Mouse (Mus musculus) thymus, adult 2 months (tissue): Measurements from ENCODE around the gene Hus1. TPM values are rescaled to one million over a fixed set of nuclear protein-coding genes. Genes with fewer than 3 reads are reported as not detected.

Source experiments
- DNase-seq: peaks from one replicate; pipeline ENCODE4 v3.0.0; 2021
- H3K27ac ChIP-seq: fragments of 200-500 bp; 2 replicates; pipeline ENCODE4 v1.5.1; 2012; ENCODE audit warnings: low read length, control low read depth; ENCODE audit not compliant: control insufficient read depth, insufficient read depth
- H3K27me3 ChIP-seq: fragments of 200-500 bp; 2 replicates; pipeline ENCODE4 v1.6.1; 2012; ENCODE audit warnings: mild to moderate bottlenecking, low read length, moderate library complexity, mixed read lengths; ENCODE audit not compliant: control insufficient read depth, insufficient read depth
- H3K36me3 ChIP-seq: fragments of 200-500 bp; 2 replicates; pipeline ENCODE4 v1.6.1; 2012; ENCODE audit warnings: mild to moderate bottlenecking, low read length, moderate library complexity; ENCODE audit not compliant: control insufficient read depth, insufficient read depth
- H3K4me1 ChIP-seq: fragments of 200-500 bp; replicated peaks from 2 replicates; pipeline ENCODE4 v1.6.1; 2012; ENCODE audit warnings: low read length; ENCODE audit not compliant: control insufficient read depth, insufficient read depth
- H3K4me3 ChIP-seq: fragments of 200-500 bp; 2 replicates; pipeline ENCODE4 v1.5.1; 2012; ENCODE audit warnings: mild to moderate bottlenecking, low read length, control low read depth, moderate library complexity; ENCODE audit not compliant: control insufficient read depth, insufficient read depth
- CTCF ChIP-seq: fragments of 200-500 bp; IDR thresholded peaks from 2 replicates; pipeline ENCODE4 v1.5.1; 2012; ENCODE audit warnings: mild to moderate bottlenecking, control low read depth, low read length, moderate library complexity, borderline replicate concordance; ENCODE audit not compliant: control insufficient read depth, poor library complexity, insufficient read depth; ENCODE audit errors: extremely low read depth
- POLR2A ChIP-seq: fragments of 200-500 bp; IDR thresholded peaks from 2 replicates; pipeline ENCODE4 v1.6.1; 2012; ENCODE audit warnings: mild to moderate bottlenecking, low read length, control low read depth, moderate library complexity; ENCODE audit not compliant: control insufficient read depth, poor library complexity, insufficient read depth; ENCODE audit errors: extremely low read depth
- WGBS: fragments of 180-500 bp; shearing (Covaris S2); methylation state at CpG from one replicate; pipeline ENCODE4 v1.1.7; 2018; 5-methylcytosine and 5-hydroxymethylcytosine counted together
- polyA plus RNA-seq: library from polyadenylated mRNA; depleted of rRNA; stranded (reverse); fragments of >200 nt; gene quantifications from 2 replicates; pipeline ENCODE4 v1.2.3, GENCODE M21; 2012

Gene Hus1
- polyA plus RNA-seq, 1 experiment = 14.2 TPM

DNA sequence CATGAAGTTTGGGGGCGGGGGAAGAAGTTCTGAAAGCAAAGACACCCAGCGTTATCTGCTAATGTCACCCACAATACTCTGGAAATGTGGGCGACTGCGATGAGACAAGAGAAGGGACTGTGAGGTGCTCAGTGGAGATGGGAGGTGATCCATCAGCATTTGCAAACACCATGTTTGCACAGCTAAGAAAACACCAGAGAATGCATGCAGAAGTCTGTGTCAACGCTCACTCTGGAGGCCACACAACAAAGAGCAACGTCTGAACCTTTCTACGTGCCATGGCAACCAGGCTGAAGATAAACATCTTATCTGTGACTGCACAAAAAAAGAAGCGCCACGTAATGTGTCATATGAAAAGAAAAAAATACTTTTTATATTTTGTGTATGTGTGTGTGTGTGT is 40.5 kb downstream of the Hus1 start:
- TF ChIP-seq POLR2A (no peak), CTCF (no peak)
- 70% methylated on average over 9 of the region's 9 CpGs for WGBS

DNA sequence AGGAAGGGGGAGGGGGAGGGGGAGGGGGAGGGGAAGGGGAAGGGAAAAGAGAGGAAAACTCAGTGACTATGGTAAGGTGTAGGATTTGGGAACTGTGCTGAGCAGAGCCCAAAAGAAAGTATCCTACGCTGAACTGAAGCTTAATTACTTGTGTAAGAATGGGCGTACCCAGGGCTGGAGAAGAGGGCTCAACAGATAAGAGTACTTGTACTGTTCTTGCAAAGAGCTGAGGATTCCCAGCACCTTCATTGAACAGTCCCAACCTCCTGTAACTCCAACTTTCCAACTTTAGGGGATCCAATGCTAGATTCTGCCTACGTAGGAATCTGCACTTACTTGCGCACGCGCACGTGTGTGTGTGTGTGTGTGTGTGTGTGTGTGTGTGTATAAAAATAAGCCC is 42.9 kb downstream of the Hus1 start:
- WGBS = 98% methylated on average over 7 of the region's 7 CpGs
- Histone ChIP-seq H3K4me1 (no peaks in the 10 kb centered on the region), H3K27me3 (no peaks in the 10 kb centered on the region), H3K36me3 (no peaks in the 10 kb centered on the region), H3K4me3 (no peak overlapping the region), H3K27ac (no peak overlapping the region)
- DNase-seq = no peak
- TF ChIP-seq CTCF = no peak
- TF ChIP-seq POLR2A = no peak

More for the DNA sequence above, 40.5 kb downstream of the Hus1 start:
- H3K4me3 ChIP-seq = no peak overlapping the region
- H3K36me3 ChIP-seq = no peaks in the 10 kb centered on the region
- H3K27ac ChIP-seq = no peak overlapping the region
- no peaks in the 10 kb centered on the region for H3K4me1 ChIP-seq
- no peaks in the 10 kb centered on the region for H3K27me3 ChIP-seq
- DNase-seq = no peak

DNA sequence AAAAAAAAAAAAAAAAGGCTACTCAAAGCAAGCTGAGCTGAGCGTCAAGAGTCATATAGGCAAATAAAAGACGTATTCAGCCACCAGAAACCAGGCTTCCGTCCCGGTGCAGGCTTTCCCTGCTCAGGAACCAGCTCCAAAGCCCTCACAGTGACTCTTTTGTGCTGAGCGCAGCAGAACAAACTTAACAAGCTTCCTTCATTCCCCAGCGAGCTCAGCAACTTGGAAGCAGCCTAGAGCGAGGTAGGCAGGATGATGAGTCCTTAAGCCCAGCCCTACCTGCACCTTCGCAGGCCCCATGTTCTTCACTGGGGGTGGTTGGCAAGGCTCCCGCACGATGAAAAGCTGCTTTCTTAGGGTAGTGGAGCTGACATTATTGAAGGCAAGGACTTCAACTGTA is 52.4 kb downstream of the Hus1 start:
- Histone ChIP-seq H3K4me3 (no peak overlapping the region), H3K27me3 (no peaks in the 10 kb centered on the region), H3K27ac (no peak overlapping the region), H3K36me3 (no peaks in the 10 kb centered on the region), H3K4me1 (no peaks in the 10 kb centered on the region)
- WGBS = 93% methylated on average over 10 of the region's 10 CpGs
- TF ChIP-seq POLR2A = no peak
- DNase-seq = no peak

DNA sequence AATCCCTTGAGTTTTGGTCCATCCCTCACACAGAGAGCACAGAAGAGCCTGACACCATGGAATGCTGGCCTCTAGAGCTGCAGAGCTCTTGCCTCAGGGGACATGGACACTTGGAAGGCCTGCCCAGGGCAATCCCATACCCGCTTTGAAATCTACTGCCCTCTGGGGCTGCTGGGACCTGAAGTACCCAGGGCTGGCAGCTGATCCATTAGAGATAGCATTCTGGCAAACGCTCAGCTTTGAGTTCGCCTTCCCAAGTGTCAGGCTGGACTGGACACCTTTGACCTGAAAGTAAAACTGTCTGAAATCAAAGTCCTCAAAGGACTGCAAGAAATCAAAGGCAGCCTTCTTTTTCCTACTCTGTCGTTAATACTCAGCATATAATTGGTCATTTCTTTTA is 52.9 kb downstream of the Hus1 start:
- no peaks in the 10 kb centered on the region for H3K36me3 ChIP-seq
- H3K27me3 ChIP-seq = no peaks in the 10 kb centered on the region
- H3K4me3 ChIP-seq = no peak overlapping the region
- DNase-seq = no peak
- H3K27ac ChIP-seq = no peak overlapping the region
- no peak for TF ChIP-seq POLR2A
- TF ChIP-seq CTCF = no peak
- H3K4me1 ChIP-seq = no peaks in the 10 kb centered on the region
- 93% methylated on average over 4 of the region's 4 CpGs for WGBS

DNA sequence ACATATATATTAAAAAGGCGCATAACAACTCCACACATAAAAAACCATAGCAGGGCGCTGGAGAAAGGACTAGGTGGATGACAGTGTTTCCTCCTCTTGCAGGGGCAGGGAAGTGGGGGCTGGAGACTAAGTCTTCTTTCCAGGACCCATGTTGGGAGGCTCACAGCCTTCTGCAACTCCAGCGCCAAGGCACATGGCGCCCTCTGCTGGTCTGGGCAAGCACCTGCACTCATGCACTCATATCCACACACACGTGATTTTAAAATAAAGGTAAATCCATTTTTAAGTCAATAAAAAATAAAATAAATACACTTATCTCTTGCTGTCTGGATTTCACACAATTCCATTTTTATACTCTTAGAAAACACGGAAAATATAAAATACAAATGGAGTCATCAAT is 54.0 kb downstream of the Hus1 start:
- Histone ChIP-seq H3K4me1 (no peaks in the 10 kb centered on the region), H3K27ac (no peak overlapping the region), H3K4me3 (no peak overlapping the region), H3K36me3 (no peaks in the 10 kb centered on the region), H3K27me3 (no peaks in the 10 kb centered on the region)
- WGBS = 71% methylated on average over 6 of the region's 6 CpGs
- no peak for DNase-seq
- TF ChIP-seq POLR2A (no peak), CTCF (peak; percentile 73; the same call in 1 of the 2 replicates)

DNA sequence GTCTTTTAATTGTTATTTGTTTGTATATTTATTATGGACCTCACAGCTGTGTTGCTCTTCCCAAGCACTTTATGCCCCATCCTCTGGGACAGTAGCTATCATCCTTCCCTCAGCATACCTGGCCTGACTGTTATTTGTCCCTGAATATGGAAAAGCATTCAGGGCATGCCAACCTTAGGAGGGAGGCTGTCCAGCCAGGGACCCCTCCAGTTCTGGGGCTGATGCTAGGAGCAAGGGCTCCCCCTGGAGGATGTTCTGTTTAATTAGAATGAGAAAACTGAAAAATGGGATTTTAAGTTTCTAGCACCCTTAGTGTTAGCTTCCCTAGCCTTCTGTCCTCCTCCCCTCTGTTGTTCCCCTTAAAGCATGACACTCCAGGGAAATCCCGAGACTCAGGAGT is 55.3 kb downstream of the Hus1 start:
- no peak for DNase-seq
- no peaks in the 10 kb centered on the region for H3K27me3 ChIP-seq
- H3K4me3 ChIP-seq = no peak overlapping the region
- H3K36me3 ChIP-seq = no peaks in the 10 kb centered on the region
- no peaks in the 10 kb centered on the region for H3K4me1 ChIP-seq
- WGBS = 16% methylated on average over 1 of the region's 1 CpGs
- TF ChIP-seq POLR2A (no peak), CTCF (no peak)
- H3K27ac ChIP-seq = no peak overlapping the region

DNA sequence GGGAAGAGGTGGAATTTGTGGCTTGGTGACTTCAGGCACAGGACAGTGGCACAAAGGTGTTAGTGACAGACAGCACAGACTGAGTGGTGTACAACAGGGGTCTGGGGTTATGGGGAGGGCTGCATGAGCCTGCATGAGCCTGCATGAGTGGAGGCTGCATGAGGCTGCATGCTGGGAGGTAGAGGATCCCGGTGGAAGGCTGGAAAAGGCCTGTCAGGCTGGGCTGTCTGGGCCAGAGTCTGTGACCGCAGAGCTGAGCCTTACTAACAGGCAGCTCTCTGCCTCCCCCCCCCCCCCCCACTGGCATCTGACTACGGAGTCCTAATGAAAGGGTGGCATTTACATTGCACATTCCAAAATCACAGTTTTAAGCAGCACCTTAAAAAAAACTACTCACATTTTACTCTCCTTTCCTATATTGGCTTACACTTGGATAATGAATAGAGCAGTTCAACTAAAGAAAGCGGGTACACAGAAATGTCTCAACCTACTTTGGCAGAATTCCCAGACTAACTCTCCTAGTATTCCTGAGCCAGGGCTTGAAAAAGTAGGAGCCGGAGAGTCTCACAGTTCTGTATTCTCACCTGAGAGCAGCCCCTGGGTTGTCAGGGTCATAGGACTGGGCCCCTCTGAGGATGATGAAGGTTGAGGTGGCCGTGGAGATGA is 61.1 kb downstream of the Hus1 start:
- WGBS = 89% methylated on average over 6 of the region's 6 CpGs
- H3K27ac ChIP-seq = no peak overlapping the region
- no peak for DNase-seq
- no peak overlapping the region for H3K4me3 ChIP-seq
- H3K27me3 ChIP-seq = no peaks in the 10 kb centered on the region
- H3K36me3 ChIP-seq = no peaks in the 10 kb centered on the region
- no peaks in the 10 kb centered on the region for H3K4me1 ChIP-seq
- TF ChIP-seq POLR2A = no peak
- TF ChIP-seq CTCF = no peak
